Mouse (Mus musculus) liver, embryonic 11.5 days (tissue): ENCODE results near the gene Raly. TPM values are rescaled to one million over a fixed set of nuclear protein-coding genes. Genes with fewer than 3 reads are reported as not detected.
A peak's percentile ranks its signal among the peaks of the same experiment; 100 is the strongest.

Experiments used
- ATAC-seq: fragments of 200-750 bp; cut with Nextera tagmentation; replicated peaks from 2 replicates; pipeline ENCODE4 v1.8.0; 2017; ENCODE audit warnings: moderate number of reproducible peaks, mild to moderate bottlenecking, moderate TSS enrichment, moderate library complexity; ENCODE audit not compliant: low FRiP score
- DNase-seq: peaks from one replicate; pipeline ENCODE4 v3.0.0-alpha.2; 2017; ENCODE audit warnings: low spot score
- H3K27ac ChIP-seq: fragments of 300-500 bp; sonication (generic); 2 replicates; pipeline ENCODE4 v1.5.1; 2014; ENCODE audit warnings: mild to moderate bottlenecking, low read depth, low read length, control low read depth
- H3K27me3 ChIP-seq: fragments of 300-500 bp; sonication (generic); replicated peaks from 2 replicates; pipeline ENCODE4 v1.6.1; 2014; ENCODE audit warnings: low read length, mixed read lengths; ENCODE audit not compliant: control insufficient read depth, insufficient read depth
- H3K36me3 ChIP-seq: fragments of 300-500 bp; sonication (generic); 2 replicates; pipeline ENCODE4 v1.6.1; 2014; ENCODE audit warnings: mild to moderate bottlenecking, low read length, moderate library complexity, mixed read lengths; ENCODE audit not compliant: control insufficient read depth, insufficient read depth
- H3K4me1 ChIP-seq: fragments of 300-500 bp; sonication (generic); replicated peaks from 2 replicates; pipeline ENCODE4 v1.6.1; 2014; ENCODE audit warnings: low read length, mixed read lengths; ENCODE audit not compliant: control insufficient read depth, insufficient read depth
- H3K4me2 ChIP-seq: fragments of 300-500 bp; sonication (generic); 2 replicates; pipeline ENCODE4 v1.6.1; 2014; ENCODE audit warnings: mild to moderate bottlenecking, control low read depth, moderate library complexity
- H3K4me3 ChIP-seq: fragments of 300-500 bp; sonication (generic); 2 replicates; pipeline ENCODE4 v1.5.1; 2014; ENCODE audit warnings: low read depth, low read length, control low read depth
- H3K9ac ChIP-seq: fragments of 300-500 bp; sonication (generic); 2 replicates; pipeline ENCODE4 v1.6.1; 2014; ENCODE audit warnings: low read depth, low read length, control low read depth
- H3K9me3 ChIP-seq: fragments of 300-500 bp; sonication (generic); 2 replicates; pipeline ENCODE4 v1.6.1; 2016; ENCODE audit warnings: low read length, inconsistent platforms, mixed read lengths; ENCODE audit not compliant: control insufficient read depth
- WGBS: fragments of 180-500 bp; shearing (Covaris S2); extraction: QIAGEN DNeasy Blood & Tissue Kit; methylation state at CpG from one replicate; pipeline ENCODE4 v1.1.7; 2014; 5-methylcytosine and 5-hydroxymethylcytosine counted together
- polyA plus RNA-seq: library from polyadenylated mRNA; unstranded; fragments of >200 nt; fragmentation: Nextera tagmentation; extraction: Ambion mirVana; gene quantifications from 2 replicates; pipeline ENCODE4 v1.2.1, GENCODE M21; 2014

Raly gene
- polyA plus RNA-seq, 1 experiment from 2014 or later, result 66.2 TPM

DNA sequence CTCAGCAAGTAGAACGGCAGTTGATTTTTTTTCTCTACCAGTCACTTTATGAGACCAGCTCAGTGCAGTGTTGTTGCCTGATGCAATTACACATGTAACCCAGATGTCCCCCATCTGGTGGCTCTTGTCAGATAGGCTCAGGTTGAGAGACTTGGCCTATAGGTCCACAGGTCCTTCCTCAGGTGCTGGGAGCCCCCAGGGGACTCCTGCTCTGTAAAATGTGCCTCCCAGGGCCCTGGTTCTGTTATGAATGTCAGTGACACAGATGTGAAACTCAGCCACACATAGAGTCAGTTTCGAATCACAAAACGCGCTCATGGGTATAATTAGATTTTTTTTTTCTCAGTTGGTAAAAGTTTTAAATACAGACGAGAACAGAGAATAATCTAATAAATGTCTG, 33.2 kb upstream of the Raly start:
- DNase-seq (no peak), ATAC-seq (no peak)
- Histone ChIP-seq H3K27ac (no peak overlapping the region), H3K27me3 (no peaks in the 10 kb centered on the region), H3K36me3 (no peaks in the 10 kb centered on the region), H3K9me3 (no peaks in the 10 kb centered on the region), H3K4me1 (peaks cover 5% of the 10 kb centered on the region), H3K9ac (no peak overlapping the region), H3K4me3 (no peak overlapping the region), H3K4me2 (no peak overlapping the region)
- WGBS, result 89% methylated on average over 5 of the region's 5 CpGs

DNA sequence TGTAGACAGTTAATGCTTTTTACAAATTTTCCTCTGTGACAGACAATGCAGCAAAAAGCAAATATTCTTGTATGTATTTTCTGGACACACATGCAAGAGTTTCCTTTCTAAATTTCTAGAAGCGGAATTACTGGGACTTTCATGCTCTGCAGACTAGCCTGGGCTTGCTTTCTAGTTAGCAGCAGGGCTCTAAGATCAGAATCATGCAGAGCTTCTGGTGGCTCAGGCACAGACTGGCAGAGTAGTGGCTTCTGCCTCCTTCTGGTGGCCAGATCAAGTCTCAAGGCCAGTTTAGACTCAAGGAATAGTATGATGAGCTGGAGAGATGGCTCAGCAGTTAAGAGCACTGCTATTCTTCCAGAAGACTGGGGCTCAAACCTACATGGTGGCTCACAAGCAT, 32.4 kb upstream of the Raly start:
- no peaks in the 10 kb centered on the region for H3K9me3 ChIP-seq
- ATAC-seq, result no peak
- DNase-seq, result no peak
- H3K27me3 ChIP-seq, result no peaks in the 10 kb centered on the region
- WGBS, result 82% methylated on average over 1 of the region's 1 CpGs
- no peaks in the 10 kb centered on the region for H3K36me3 ChIP-seq
- peaks cover 13% of the 10 kb centered on the region for H3K4me1 ChIP-seq
- H3K4me2 ChIP-seq, result no peak overlapping the region
- H3K27ac ChIP-seq, result no peak overlapping the region
- no peak overlapping the region for H3K9ac ChIP-seq
- H3K4me3 ChIP-seq, result no peak overlapping the region

DNA sequence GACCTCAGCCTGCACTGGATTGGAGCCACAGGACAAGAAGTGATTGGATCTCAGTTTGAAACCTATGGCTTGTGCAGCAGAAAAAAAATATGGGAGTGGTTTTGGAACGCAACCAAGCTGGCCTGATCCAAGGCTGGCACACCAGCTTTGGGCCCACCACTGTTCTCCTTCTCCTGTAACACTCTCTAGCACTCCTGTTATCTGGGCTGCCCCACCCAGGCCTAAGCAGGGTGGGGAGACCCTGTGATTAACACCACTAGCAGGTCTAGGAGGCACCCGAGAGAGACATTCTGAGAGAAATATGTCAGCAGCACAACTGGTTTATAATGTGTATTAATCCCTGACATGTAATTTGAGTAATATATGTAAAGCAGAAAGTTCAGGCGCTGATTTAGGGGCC, 27.7 kb upstream of the Raly start:
- H3K9me3 ChIP-seq, result no peaks in the 10 kb centered on the region
- no peak overlapping the region; the same call in 1 of the 2 replicates for H3K27ac ChIP-seq
- ATAC-seq, result peak; percentile 80
- no peaks in the 10 kb centered on the region for H3K27me3 ChIP-seq
- no peaks in the 10 kb centered on the region for H3K36me3 ChIP-seq
- WGBS, result 59% methylated on average over 3 of the region's 3 CpGs
- H3K4me3 ChIP-seq, result no peak overlapping the region
- H3K4me1 ChIP-seq, result peaks cover 35% of the 10 kb centered on the region
- peak overlapping the region; percentile 38 for H3K4me2 ChIP-seq
- no peak for DNase-seq
- no peak overlapping the region for H3K9ac ChIP-seq

DNA sequence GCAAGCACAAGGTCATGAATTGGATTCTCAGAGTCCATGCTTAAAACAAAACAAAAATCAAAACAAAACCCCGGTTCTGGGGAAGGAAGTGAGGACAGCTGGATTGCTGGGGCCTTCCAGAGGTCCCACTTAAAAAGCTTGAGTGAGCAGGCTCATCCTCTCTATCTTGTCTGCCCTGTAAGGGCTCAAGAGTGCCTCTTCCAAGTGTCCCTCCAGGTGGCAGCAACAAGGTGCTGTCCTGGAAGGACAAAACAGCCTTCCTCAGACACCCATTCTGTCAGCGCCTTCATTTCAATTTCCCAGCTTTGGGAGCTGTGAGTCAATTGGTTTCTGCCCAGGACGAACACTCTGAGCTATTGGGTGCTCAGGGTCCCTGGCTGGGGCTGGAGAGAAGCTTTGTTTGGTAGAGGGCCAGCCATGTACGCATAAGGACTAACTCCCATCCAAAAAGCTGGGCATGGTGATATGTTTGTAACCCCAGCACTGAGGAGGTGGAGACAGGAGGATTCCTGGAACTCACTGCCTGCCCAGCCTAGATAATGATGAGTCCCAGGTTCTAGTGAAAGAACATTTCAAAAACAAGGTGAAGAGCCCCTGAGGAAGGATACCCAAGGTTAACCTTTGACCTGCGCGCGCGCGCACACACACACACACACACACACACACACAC, 25.9 kb upstream of the Raly start:
- DNase-seq (peak; percentile 58), ATAC-seq (peak; percentile 93)
- Histone ChIP-seq H3K27me3 (no peaks in the 10 kb centered on the region), H3K4me1 (peaks cover 35% of the 10 kb centered on the region), H3K27ac (peak overlapping the region; percentile 86), H3K36me3 (no peaks in the 10 kb centered on the region), H3K9ac (peak overlapping the region; percentile 46), H3K9me3 (no peaks in the 10 kb centered on the region), H3K4me3 (no peak overlapping the region), H3K4me2 (peak overlapping the region; percentile 43)
- 76% methylated on average over 9 of the region's 9 CpGs for WGBS

DNA sequence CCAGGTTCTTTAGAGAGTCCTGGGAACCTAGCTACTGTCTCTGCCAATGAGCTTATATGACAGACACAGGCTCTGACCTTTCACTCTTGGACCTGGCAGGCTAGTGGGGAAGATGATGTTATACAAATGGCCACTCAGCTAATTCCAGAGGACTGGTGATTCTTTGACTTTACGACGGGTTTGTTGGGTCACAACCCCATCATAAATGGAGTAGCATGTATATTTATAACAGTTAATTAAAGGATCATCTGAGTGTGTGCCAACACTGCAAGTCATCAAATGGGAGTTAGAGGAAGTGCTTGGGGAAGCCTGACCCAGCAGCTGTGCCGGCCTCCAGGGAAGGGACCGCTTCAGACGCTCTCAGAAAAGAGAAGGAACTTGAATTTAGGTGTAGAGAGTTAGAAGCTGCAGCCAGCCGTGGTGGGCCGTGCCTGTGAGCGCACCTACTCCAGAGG, 25.3 kb upstream of the Raly start:
- Histone ChIP-seq H3K4me1 (peaks cover 35% of the 10 kb centered on the region), H3K9ac (no peak overlapping the region; the same call in 1 of the 2 replicates), H3K27me3 (no peaks in the 10 kb centered on the region), H3K9me3 (no peaks in the 10 kb centered on the region), H3K36me3 (no peaks in the 10 kb centered on the region), H3K4me3 (no peak overlapping the region), H3K4me2 (peak overlapping the region; percentile 43), H3K27ac (peak overlapping the region; percentile 86)
- DNase-seq, result no peak
- WGBS, result 50% methylated on average over 8 of the region's 8 CpGs
- ATAC-seq, result peak; percentile 47; the same call in 1 of the 2 replicates

DNA sequence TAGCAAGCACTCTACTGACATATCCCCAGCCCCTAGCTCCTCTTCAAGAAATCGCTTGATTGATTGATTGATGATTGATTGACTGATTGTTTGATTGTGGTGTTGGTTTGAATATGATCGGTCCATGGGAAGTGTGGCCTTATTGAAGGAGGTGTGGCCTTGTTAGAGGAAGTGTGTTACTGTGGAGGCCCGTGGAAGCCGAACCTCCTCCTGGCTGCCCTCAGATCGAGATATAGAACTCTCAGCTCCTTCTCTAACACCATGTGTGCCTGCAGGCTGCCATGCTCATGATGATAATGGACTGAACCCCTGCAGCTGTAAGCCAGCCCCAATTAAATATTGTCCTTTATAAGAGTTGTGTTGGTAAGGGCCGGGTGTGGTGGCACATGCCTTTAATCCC, 23.8 kb upstream of the Raly start:
- H3K4me3 ChIP-seq, result no peak overlapping the region
- no peaks in the 10 kb centered on the region for H3K9me3 ChIP-seq
- H3K36me3 ChIP-seq, result no peaks in the 10 kb centered on the region
- no peak overlapping the region for H3K9ac ChIP-seq
- no peak overlapping the region for H3K4me2 ChIP-seq
- peaks cover 35% of the 10 kb centered on the region for H3K4me1 ChIP-seq
- ATAC-seq (no peak), DNase-seq (no peak)
- WGBS, result 71% methylated on average over 6 of the region's 6 CpGs
- H3K27me3 ChIP-seq, result no peaks in the 10 kb centered on the region
- H3K27ac ChIP-seq, result no peak overlapping the region

DNA sequence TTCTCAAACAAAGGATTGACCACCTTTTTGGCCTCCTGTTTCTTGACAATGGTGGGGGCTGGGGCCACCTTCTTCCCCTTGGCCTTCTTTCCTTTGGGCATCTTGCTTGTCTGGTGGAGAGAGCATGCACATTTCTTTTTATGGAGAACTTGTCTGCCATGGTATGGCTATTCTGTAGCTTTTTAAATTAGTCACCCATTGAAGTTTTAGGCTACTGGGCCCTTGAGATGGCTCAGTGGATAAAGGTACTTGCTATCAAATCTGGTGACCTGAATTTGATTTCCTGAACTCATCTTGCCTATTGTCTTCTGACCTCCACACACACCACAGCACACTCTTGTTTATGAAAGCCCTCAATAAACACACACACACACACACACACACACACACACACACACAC, 21.0 kb upstream of the Raly start, which contains the start of gene Gm14214:
Gene Gm14214, minus strand, starts transcription at position 101 of the 400 bp plus-strand sequence.
- H3K36me3 ChIP-seq, result no peaks in the 10 kb centered on the region
- no peak for DNase-seq
- H3K4me1 ChIP-seq, result peaks cover 8% of the 10 kb centered on the region
- H3K4me2 ChIP-seq, result no peak within 1 kb of the TSS
- no peak within 1 kb of the TSS for H3K27ac ChIP-seq
- H3K9me3 ChIP-seq, result no peaks in the 10 kb centered on the region
- H3K4me3 ChIP-seq, result no peak within 1 kb of the TSS
- no peak for ATAC-seq
- no peak within 1 kb of the TSS for H3K9ac ChIP-seq
- no peaks in the 10 kb centered on the region for H3K27me3 ChIP-seq

DNA sequence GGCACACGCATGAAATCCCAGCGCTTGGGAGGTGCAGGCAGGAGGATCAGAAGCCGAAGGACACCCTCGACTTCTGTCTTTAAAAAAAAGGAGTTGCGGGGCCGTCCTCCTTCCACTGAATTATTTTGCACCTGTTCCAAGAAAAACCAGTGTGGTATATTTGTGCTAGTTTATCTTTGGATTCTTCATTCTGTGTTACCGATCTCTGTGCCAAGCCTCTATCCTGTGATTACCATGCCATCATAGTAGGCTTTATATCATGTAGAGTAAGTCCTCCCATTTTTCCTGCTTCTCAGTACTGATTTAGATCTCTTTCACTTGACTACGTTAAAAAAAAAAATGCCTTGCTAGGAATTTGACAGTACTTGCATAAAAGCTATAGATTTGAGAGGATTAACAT, 19.3 kb upstream of the Raly start:
- no peaks in the 10 kb centered on the region for H3K4me1 ChIP-seq
- H3K27ac ChIP-seq, result no peak overlapping the region
- no peak overlapping the region for H3K4me2 ChIP-seq
- WGBS, result 78% methylated on average over 8 of the region's 8 CpGs
- H3K36me3 ChIP-seq, result no peaks in the 10 kb centered on the region
- no peak for DNase-seq
- ATAC-seq, result no peak
- H3K9me3 ChIP-seq, result no peaks in the 10 kb centered on the region
- no peaks in the 10 kb centered on the region for H3K27me3 ChIP-seq
- no peak overlapping the region for H3K9ac ChIP-seq
- no peak overlapping the region for H3K4me3 ChIP-seq

DNA sequence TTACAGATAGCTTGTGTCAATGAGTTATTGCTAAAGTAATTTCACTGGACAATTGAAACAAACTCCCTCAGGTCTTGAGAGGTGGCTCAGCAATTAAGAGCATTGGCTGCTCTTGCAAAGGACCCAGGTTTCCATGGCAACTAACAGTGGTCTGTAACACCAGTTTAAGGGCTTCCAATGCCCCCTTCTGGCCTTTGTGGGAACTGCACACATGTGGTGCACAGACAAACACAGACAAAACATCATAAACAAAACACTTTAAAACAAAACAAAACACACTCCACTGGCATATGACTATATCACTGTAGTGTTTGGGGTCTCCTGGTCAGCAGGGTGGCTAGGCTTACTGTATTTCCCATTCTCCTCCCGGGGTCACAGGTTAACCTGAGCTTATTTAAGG, 16.9 kb upstream of the Raly start:
- Histone ChIP-seq H3K4me3 (no peak overlapping the region), H3K27me3 (no peaks in the 10 kb centered on the region), H3K36me3 (no peaks in the 10 kb centered on the region), H3K4me2 (no peak overlapping the region), H3K9ac (no peak overlapping the region), H3K9me3 (no peaks in the 10 kb centered on the region), H3K27ac (no peak overlapping the region), H3K4me1 (no peaks in the 10 kb centered on the region)
- DNase-seq (no peak), ATAC-seq (no peak)
- 89% methylated on average over 1 of the region's 1 CpGs for WGBS
